Mouse (Mus musculus) spleen, adult 2 months (tissue): ENCODE measurements around the gene Klhdc3. TPM values are rescaled to one million over a fixed set of nuclear protein-coding genes. Genes with fewer than 3 reads are reported as not detected.

ENCODE experiments used
- DNase-seq, 2 experiments: peaks; one replicate each; pipeline versions ENCODE4 v3.0.0 to v3.0.0-alpha.2; 2012 to 2021; ENCODE audit warnings: low spot score in 2 of 2, low read depth in 1 of 2
- H3K27ac ChIP-seq: fragments of 200-500 bp; 2 replicates; pipeline ENCODE4 v1.5.1; 2012; ENCODE audit warnings: low read length, inconsistent platforms; ENCODE audit not compliant: insufficient read depth
- H3K27me3 ChIP-seq: fragments of 200-500 bp; 2 replicates; pipeline ENCODE4 v1.6.1; 2012; ENCODE audit warnings: mild to moderate bottlenecking, moderate library complexity, low read length, inconsistent platforms; ENCODE audit not compliant: control insufficient read depth, insufficient read depth
- H3K36me3 ChIP-seq: fragments of 200-500 bp; 2 replicates; pipeline ENCODE4 v1.6.1; 2012; ENCODE audit warnings: mild to moderate bottlenecking, low read length, inconsistent platforms; ENCODE audit not compliant: control insufficient read depth, insufficient read depth
- H3K4me1 ChIP-seq: fragments of 200-500 bp; 2 replicates; pipeline ENCODE4 v1.6.1; 2011; ENCODE audit warnings: inconsistent platforms; ENCODE audit not compliant: control insufficient read depth, insufficient read depth, insufficient read length
- H3K4me3 ChIP-seq: fragments of 200-500 bp; 2 replicates; pipeline ENCODE4 v1.5.1; 2011; ENCODE audit warnings: mild to moderate bottlenecking, inconsistent platforms; ENCODE audit not compliant: insufficient read depth, insufficient read length; ENCODE audit errors: extremely low read depth
- CTCF ChIP-seq: fragments of 200-500 bp; IDR thresholded peaks from 2 replicates; pipeline ENCODE4 v1.5.1; 2011; ENCODE audit warnings: mild to moderate bottlenecking, inconsistent platforms; ENCODE audit not compliant: insufficient read depth, insufficient read length, insufficient replicate concordance; ENCODE audit errors: extremely low read depth
- POLR2A ChIP-seq: fragments of 200-500 bp; IDR thresholded peaks from 2 replicates; pipeline ENCODE4 v1.6.1; 2011; ENCODE audit warnings: low read depth, low read length, inconsistent platforms
- WGBS: fragments of 180-500 bp; shearing (Covaris S2); methylation state at CpG from one replicate; pipeline ENCODE4 v1.1.7; 2018; 5-methylcytosine and 5-hydroxymethylcytosine counted together
- polyA plus RNA-seq: library from polyadenylated mRNA; depleted of rRNA; stranded (reverse); fragments of >200 nt; gene quantifications from 2 replicates; pipeline ENCODE4 v1.2.3, GENCODE M21; 2012

Gene Klhdc3
- polyA plus RNA-seq, 1 experiment: 57.5 TPM

GRCm38 (mm10) chr17:46724477-46725084 is 43.9 kb upstream of the Klhdc3 start:
- Histone ChIP-seq H3K27ac (no peak overlapping the region), H3K4me3 (no peak overlapping the region), H3K36me3 (peaks cover 18% of the 10 kb centered on the region), H3K4me1 (no peaks in the 10 kb centered on the region), H3K27me3 (no peaks in the 10 kb centered on the region)
- 85% methylated on average over 20 of the region's 20 CpGs for WGBS
- DNase-seq: no peak
- no peak for TF ChIP-seq CTCF
- TF ChIP-seq POLR2A: no peak

GRCm38 (mm10) chr17:46721077-46721476 is 40.4 kb upstream of the Klhdc3 start:
- Histone ChIP-seq H3K27ac (no peak overlapping the region), H3K4me3 (no peak overlapping the region), H3K4me1 (no peaks in the 10 kb centered on the region), H3K36me3 (peaks cover 18% of the 10 kb centered on the region), H3K27me3 (no peaks in the 10 kb centered on the region)
- 86% methylated on average over 7 of the region's 7 CpGs for WGBS
- no peak for DNase-seq
- no peak for TF ChIP-seq POLR2A
- no peak for TF ChIP-seq CTCF

GRCm38 (mm10) chr17:46714756-46715481 is 34.2 kb upstream of the Klhdc3 start:
- DNase-seq: no peak
- WGBS: 91% methylated on average over 11 of the region's 11 CpGs
- no peaks in the 10 kb centered on the region for H3K27me3 ChIP-seq
- peaks cover 9% of the 10 kb centered on the region for H3K36me3 ChIP-seq
- no peak for TF ChIP-seq CTCF
- TF ChIP-seq POLR2A: no peak
- H3K27ac ChIP-seq: no peak overlapping the region
- no peak overlapping the region for H3K4me3 ChIP-seq
- H3K4me1 ChIP-seq: peaks cover 7% of the 10 kb centered on the region; the same call in 1 of the 2 replicates

GRCm38 (mm10) chr17:46713849-46714248 is 33.1 kb upstream of the Klhdc3 start:
- Histone ChIP-seq H3K27ac (no peak overlapping the region), H3K4me1 (peaks cover 7% of the 10 kb centered on the region; the same call in 1 of the 2 replicates), H3K4me3 (no peak overlapping the region), H3K36me3 (peaks cover 9% of the 10 kb centered on the region), H3K27me3 (no peaks in the 10 kb centered on the region)
- 91% methylated on average over 9 of the region's 9 CpGs for whole genome bisulfite sequencing
- DNase-seq: no peak
- TF ChIP-seq POLR2A (no peak), CTCF (no peak)

GRCm38 (mm10) chr17:46712442-46712841 is 31.7 kb upstream of the Klhdc3 start:
- H3K27me3 ChIP-seq: no peaks in the 10 kb centered on the region
- H3K36me3 ChIP-seq: peaks cover 9% of the 10 kb centered on the region
- peaks cover 7% of the 10 kb centered on the region; the same call in 1 of the 2 replicates for H3K4me1 ChIP-seq
- H3K27ac ChIP-seq: no peak overlapping the region
- peak overlapping the region; percentile 98; the same call in 1 of the 2 replicates for H3K4me3 ChIP-seq
- DNase-seq: no peak
- WGBS: 6% methylated on average over 7 of the region's 7 CpGs
- TF ChIP-seq POLR2A: no peak

- WGBS: under 1% methylated on average over 71 of the region's 76 CpGs
- H3K36me3 ChIP-seq: peaks cover 9% of the 10 kb centered on the region
- peaks cover 7% of the 10 kb centered on the region; the same call in 1 of the 2 replicates for H3K4me1 ChIP-seq
- H3K4me3 ChIP-seq: peak overlapping the region; percentile 98
- no peak for TF ChIP-seq CTCF
- TF ChIP-seq POLR2A: no peak
- DNase-seq: no peak
- H3K27ac ChIP-seq: peak overlapping the region; percentile 80
- no peaks in the 10 kb centered on the region for H3K27me3 ChIP-seq
Observed at GRCm38 (mm10) chr17:46711612-46712271, 31.0 kb upstream of the Klhdc3 start.
